Mouse (Mus musculus) heart, adult 2 months (tissue): ENCODE measurements around the gene Asic1. TPM values are rescaled to one million over a fixed set of nuclear protein-coding genes. Genes with fewer than 3 reads are reported as not detected.

ENCODE experiments used
- DNase-seq, 2 experiments: peaks; one replicate each; pipeline ENCODE4 v3.0.0; 2021
- H3K27ac ChIP-seq: fragments of 200-600 bp; 2 replicates; pipeline ENCODE4 v1.8.1; 2022
- H3K27me3 ChIP-seq: fragments of 200-500 bp; 2 replicates; pipeline ENCODE4 v1.6.1; 2012; ENCODE audit warnings: mild to moderate bottlenecking, low read length, inconsistent platforms, mixed read lengths; ENCODE audit not compliant: control insufficient read depth, insufficient read depth
- H3K36me3 ChIP-seq: fragments of 200-500 bp; 2 replicates; pipeline ENCODE4 v1.6.1; 2012; ENCODE audit warnings: low read length, inconsistent platforms; ENCODE audit not compliant: control insufficient read depth, insufficient read depth
- H3K4me1 ChIP-seq: fragments of 200-500 bp; 2 replicates; pipeline ENCODE4 v1.6.1; 2011; ENCODE audit warnings: low read length; ENCODE audit not compliant: control insufficient read depth, insufficient read depth
- H3K4me3 ChIP-seq: fragments of 200-600 bp; 2 replicates; pipeline ENCODE4 v1.8.1; 2022
- H3K79me2 ChIP-seq: fragments of 200-500 bp; replicated peaks from 2 replicates; pipeline ENCODE4 v1.6.1; 2012; ENCODE audit warnings: mild to moderate bottlenecking, inconsistent platforms, low read length, moderate library complexity, mixed read lengths; ENCODE audit not compliant: control insufficient read depth, insufficient read depth
- H3K9ac ChIP-seq: fragments of 200-500 bp; 2 replicates; pipeline ENCODE4 v1.6.1; 2012; ENCODE audit warnings: low read depth, mild to moderate bottlenecking, control low read depth, inconsistent platforms, low read length, mixed read lengths
- CTCF ChIP-seq: fragments of 200-600 bp; IDR thresholded peaks from 2 replicates; pipeline ENCODE4 v1.8.1; 2022; ENCODE audit warnings: antibody characterized with exemption, mild to moderate bottlenecking, moderate library complexity
- EP300 ChIP-seq: fragments of 200-500 bp; IDR thresholded peaks from 2 replicates; pipeline ENCODE4 v1.6.1; 2011; ENCODE audit warnings: low read depth, low read length, control low read depth; ENCODE audit not compliant: insufficient read depth
- POLR2A ChIP-seq: fragments of 200-500 bp; IDR thresholded peaks from 2 replicates; pipeline ENCODE4 v1.6.1; 2011; ENCODE audit warnings: mild to moderate bottlenecking, low read depth, low read length, control low read depth; ENCODE audit not compliant: insufficient read depth
- WGBS: fragments of 180-500 bp; shearing (Covaris S2); methylation state at CpG from one replicate; pipeline ENCODE4 v1.1.7; 2018; 5-methylcytosine and 5-hydroxymethylcytosine counted together
- intact Hi-C: fragments of 180-260 bp; cut with DNase I; formaldehyde crosslinking; loops from one replicate; pipeline ENCODE4 v1.15.1; 2025
- polyA plus RNA-seq: library from polyadenylated mRNA; depleted of rRNA; stranded (reverse); fragments of >200 nt; gene quantifications from 2 replicates; pipeline ENCODE4 v1.2.3, GENCODE M21; 2012
- total RNA-seq, 2 experiments: library from RNA; stranded (reverse); gene quantifications; 2 replicates each; pipeline ENCODE4 v1.2.3; 2021

The Asic1 gene
- total and polyA plus RNA-seq, 3 experiments: 0.42 to 1.3 (median 0.50) TPM

- DNase-seq: no peak
- intact Hi-C loops: no loop called here
- Histone ChIP-seq H3K27me3 (no peaks in the 10 kb centered on the region), H3K4me1 (no peaks in the 10 kb centered on the region), H3K4me3 (no peak overlapping the region), H3K79me2 (peaks cover 3% of the 10 kb centered on the region; the same call in 1 of the 2 replicates), H3K36me3 (no peaks in the 10 kb centered on the region), H3K9ac (no peak overlapping the region), H3K27ac (no peak overlapping the region)
- WGBS: 64% methylated on average over 6 of the region's 6 CpGs
- TF ChIP-seq EP300 (no peak), CTCF (no peak), POLR2A (no peak)
These were observed 27.5 kb upstream of the Asic1 start for GRCm38 (mm10) chr15:99642622-99643021.

GRCm38 (mm10) chr15:99643832-99644231 is 26.3 kb upstream of the Asic1 start:
- no peak for TF ChIP-seq CTCF
- TF ChIP-seq POLR2A: no peak
- no peak for TF ChIP-seq EP300
- Histone ChIP-seq H3K27ac (no peak overlapping the region), H3K79me2 (peaks cover 3% of the 10 kb centered on the region; the same call in 1 of the 2 replicates), H3K4me1 (no peaks in the 10 kb centered on the region), H3K4me3 (no peak overlapping the region), H3K36me3 (no peaks in the 10 kb centered on the region), H3K27me3 (no peaks in the 10 kb centered on the region), H3K9ac (no peak overlapping the region)
- WGBS: 86% methylated on average over 10 of the region's 10 CpGs
- no peak for DNase-seq
- intact Hi-C loops: no loop called here

- peak in 1 of 2 experiments; percentile 23 for DNase-seq
- no peak for TF ChIP-seq POLR2A
- TF ChIP-seq EP300: no peak
- TF ChIP-seq CTCF: no peak
- intact Hi-C loops: no loop called here
- Histone ChIP-seq H3K4me1 (no peaks in the 10 kb centered on the region), H3K9ac (no peak overlapping the region), H3K27ac (no peak overlapping the region), H3K4me3 (no peak overlapping the region), H3K79me2 (peaks cover 3% of the 10 kb centered on the region; the same call in 1 of the 2 replicates), H3K36me3 (no peaks in the 10 kb centered on the region), H3K27me3 (no peaks in the 10 kb centered on the region)
- 45% methylated on average over 7 of the region's 7 CpGs for WGBS
These were observed 25.4 kb upstream of the Asic1 start for GRCm38 (mm10) chr15:99644776-99645175.

GRCm38 (mm10) chr15:99648326-99648725 is 21.8 kb upstream of the Asic1 start:
- Histone ChIP-seq H3K27ac (no peak overlapping the region), H3K4me1 (no peaks in the 10 kb centered on the region; the same call in 1 of the 2 replicates), H3K9ac (no peak overlapping the region), H3K79me2 (peaks cover 3% of the 10 kb centered on the region; the same call in 1 of the 2 replicates), H3K27me3 (no peaks in the 10 kb centered on the region), H3K36me3 (no peaks in the 10 kb centered on the region), H3K4me3 (no peak overlapping the region)
- intact Hi-C loops: no loop called here
- DNase-seq: no peak
- WGBS: 41% methylated on average over 4 of the region's 4 CpGs
- TF ChIP-seq CTCF (no peak), EP300 (no peak), POLR2A (no peak)

GRCm38 (mm10) chr15:99649067-99649761 is 21.0 kb upstream of the Asic1 start:
- 31% methylated on average over 6 of the region's 6 CpGs for WGBS
- H3K9ac ChIP-seq: no peak overlapping the region
- no peaks in the 10 kb centered on the region; the same call in 1 of the 2 replicates for H3K4me1 ChIP-seq
- intact Hi-C loops: no loop called here
- H3K79me2 ChIP-seq: peaks cover 3% of the 10 kb centered on the region; the same call in 1 of the 2 replicates
- TF ChIP-seq CTCF (no peak), POLR2A (no peak), EP300 (no peak)
- no peak for DNase-seq
- no peaks in the 10 kb centered on the region for H3K36me3 ChIP-seq
- no peak overlapping the region for H3K27ac ChIP-seq
- H3K27me3 ChIP-seq: no peaks in the 10 kb centered on the region; the same call in 1 of the 2 replicates
- no peak overlapping the region for H3K4me3 ChIP-seq

- no peaks in the 10 kb centered on the region for H3K36me3 ChIP-seq
- peaks cover 3% of the 10 kb centered on the region; the same call in 1 of the 2 replicates for H3K79me2 ChIP-seq
- no peak overlapping the region for H3K9ac ChIP-seq
- no peak overlapping the region for H3K4me3 ChIP-seq
- no peak overlapping the region for H3K27ac ChIP-seq
- 39% methylated on average over 2 of the region's 2 CpGs for WGBS
- no peak for TF ChIP-seq POLR2A
- no peak for TF ChIP-seq CTCF
- no peak for TF ChIP-seq EP300
- DNase-seq: no peak
- no peaks in the 10 kb centered on the region; the same call in 1 of the 2 replicates for H3K27me3 ChIP-seq
- intact Hi-C loops: no loop called here
- no peaks in the 10 kb centered on the region; the same call in 1 of the 2 replicates for H3K4me1 ChIP-seq
These were observed 19.9 kb upstream of the Asic1 start for GRCm38 (mm10) chr15:99650304-99650703.
